Mouse (Mus musculus) right cerebral cortex, postnatal 36 days (tissue): ENCODE results near the gene Gm49325.
A peak's percentile ranks its signal among the peaks of the same experiment; 100 is the strongest.

Source experiments
- DNase-seq, 2 experiments: peaks; one replicate each; pipeline ENCODE4 v3.0.0; 2022; ENCODE audit warnings: low spot score in 2 of 2, mixed read lengths in 1 of 2

Gene Gm49325

GRCm38 (mm10) chr10:77626036-77626435 is 20.0 kb downstream of the Gm49325 start:
- no peak for DNase-seq

- DNase-seq: no peak
Observed at GRCm38 (mm10) chr10:77626591-77626990, 20.6 kb downstream of the Gm49325 start.

- DNase-seq: peak; percentile 59 to 70
Observed at GRCm38 (mm10) chr10:77627497-77627896, 21.5 kb downstream of the Gm49325 start.

GRCm38 (mm10) chr10:77629163-77629562 is 23.2 kb downstream of the Gm49325 start:
- no peak for DNase-seq

- DNase-seq: no peak
Observed at GRCm38 (mm10) chr10:77629970-77630369, 24.0 kb downstream of the Gm49325 start.

GRCm38 (mm10) chr10:77634016-77634415 is 28.0 kb downstream of the Gm49325 start:
- DNase-seq: no peak

- DNase-seq: no peak
Observed at GRCm38 (mm10) chr10:77634452-77635231, 28.6 kb downstream of the Gm49325 start.

- DNase-seq: peak; percentile 28 to 60
Observed at GRCm38 (mm10) chr10:77636234-77636922, 30.4 kb downstream of the Gm49325 start.

GRCm38 (mm10) chr10:77638956-77639355 is 33.0 kb downstream of the Gm49325 start:
- DNase-seq: no peak

GRCm38 (mm10) chr10:77643160-77643559 is 37.2 kb downstream of the Gm49325 start:
- no peak for DNase-seq

GRCm38 (mm10) chr10:77645571-77645970 is 39.6 kb downstream of the Gm49325 start:
- DNase-seq: no peak

GRCm38 (mm10) chr10:77647461-77647860 is 41.5 kb downstream of the Gm49325 start:
- DNase-seq: no peak

GRCm38 (mm10) chr10:77647901-77648300 is 41.9 kb downstream of the Gm49325 start:
- DNase-seq: no peak

GRCm38 (mm10) chr10:77652046-77652445 is 46.0 kb downstream of the Gm49325 start:
- DNase-seq: no peak

GRCm38 (mm10) chr10:77658286-77658994 is 52.4 kb downstream of the Gm49325 start:
- no peak for DNase-seq

GRCm38 (mm10) chr10:77663949-77664665 is 58.1 kb downstream of the Gm49325 start:
- DNase-seq: no peak

GRCm38 (mm10) chr10:77666342-77666741 is 60.3 kb downstream of the Gm49325 start:
- DNase-seq: no peak

- no peak for DNase-seq
Observed at GRCm38 (mm10) chr10:77667402-77667801, 61.4 kb downstream of the Gm49325 start.

GRCm38 (mm10) chr10:77670710-77671109 is 64.7 kb downstream of the Gm49325 start:
- DNase-seq: no peak

GRCm38 (mm10) chr10:77671519-77671918 is 65.5 kb downstream of the Gm49325 start:
- no peak for DNase-seq

GRCm38 (mm10) chr10:77673765-77674164 is 67.8 kb downstream of the Gm49325 start:
- DNase-seq: no peak

- DNase-seq: no peak
Observed at GRCm38 (mm10) chr10:77677562-77677961, 71.6 kb downstream of the Gm49325 start.
